Mouse (Mus musculus) limb, embryonic 10.5 days (tissue): ENCODE data around the gene Zfp787. TPM values are rescaled to one million over a fixed set of nuclear protein-coding genes. Genes with fewer than 3 reads are reported as not detected.
"Not testable (repeated sequence)": the region's sequence is repeated elsewhere in the genome, so short reads cannot be mapped to it uniquely, and the experiment has no call there.

Experiments
- DNase-seq: peaks from one replicate; pipeline ENCODE4 v3.0.0-alpha.2; 2017; ENCODE audit warnings: low spot score
- H3K27ac ChIP-seq: fragments of 300-500 bp; sonication (generic); 2 replicates; pipeline ENCODE4 v1.5.1; 2016; ENCODE audit warnings: mild to moderate bottlenecking
- H3K27me3 ChIP-seq: fragments of 300-500 bp; sonication (generic); 2 replicates; pipeline ENCODE4 v1.6.1; 2016; ENCODE audit warnings: low read depth, mild to moderate bottlenecking; ENCODE audit not compliant: poor library complexity, severe bottlenecking
- H3K36me3 ChIP-seq: fragments of 300-500 bp; sonication (generic); 2 replicates; pipeline ENCODE4 v1.6.1; 2016; ENCODE audit warnings: mild to moderate bottlenecking, moderate library complexity
- H3K4me1 ChIP-seq: fragments of 300-500 bp; sonication (generic); 2 replicates; pipeline ENCODE4 v1.6.1; 2016
- H3K4me3 ChIP-seq: fragments of 300-500 bp; sonication (generic); 2 replicates; pipeline ENCODE4 v1.5.1; 2016; ENCODE audit warnings: mild to moderate bottlenecking, moderate library complexity
- H3K9me3 ChIP-seq: fragments of 300-500 bp; sonication (generic); replicated peaks from 2 replicates; pipeline ENCODE4 v1.6.1; 2016; ENCODE audit warnings: mild to moderate bottlenecking
- WGBS: fragments of 180-500 bp; shearing (Covaris S2); methylation state at CpG from one replicate; pipeline ENCODE4 v1.1.7; 2016; 5-methylcytosine and 5-hydroxymethylcytosine counted together
- polyA plus RNA-seq: library from polyadenylated mRNA; unstranded; fragments of >200 nt; fragmentation: Nextera tagmentation; extraction: Ambion mirVana; gene quantifications from 2 replicates; pipeline ENCODE4 v1.2.1, GENCODE M21; 2016

Zfp787 gene
- polyA plus RNA-seq, 1 experiment from 2014 or later: 29.8 TPM

DNA sequence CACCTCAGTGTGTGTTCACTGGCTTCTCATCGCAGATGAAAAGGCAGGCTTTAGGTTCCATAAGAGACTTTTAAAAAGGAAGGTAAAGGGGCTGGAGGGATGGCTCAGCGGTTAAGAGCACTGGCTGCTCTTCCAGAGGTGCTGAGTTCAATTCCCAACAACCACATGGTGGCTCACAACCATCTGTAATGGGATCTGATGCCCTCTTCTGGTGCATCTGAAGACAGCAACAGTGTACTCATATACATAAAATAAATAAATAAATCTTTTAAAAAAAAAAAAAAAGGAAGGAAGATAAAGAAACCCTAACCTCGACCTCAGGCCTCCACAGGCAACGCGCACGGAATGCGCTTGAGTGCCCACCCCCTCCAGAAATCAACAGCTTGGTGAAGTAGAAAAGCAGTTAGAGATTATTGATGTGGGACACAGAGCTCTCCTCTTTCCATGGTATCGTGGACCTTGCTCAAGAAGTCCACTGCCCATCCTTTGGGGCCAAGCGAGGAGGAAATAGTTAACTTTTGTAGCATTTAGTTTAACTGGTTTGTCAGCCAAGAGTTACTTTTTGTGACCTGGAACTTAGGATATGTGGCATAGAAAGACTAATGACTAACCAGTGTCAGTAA is 18.7 kb upstream of the Zfp787 start:
- peaks cover 32% of the 10 kb centered on the region for H3K36me3 ChIP-seq
- DNase-seq, H3K27ac ChIP-seq, H3K4me3 ChIP-seq, H3K4me1 ChIP-seq, H3K27me3 ChIP-seq, H3K9me3 ChIP-seq: not testable (repeated sequence)
- WGBS: 91% methylated on average over 9 of the region's 9 CpGs

DNA sequence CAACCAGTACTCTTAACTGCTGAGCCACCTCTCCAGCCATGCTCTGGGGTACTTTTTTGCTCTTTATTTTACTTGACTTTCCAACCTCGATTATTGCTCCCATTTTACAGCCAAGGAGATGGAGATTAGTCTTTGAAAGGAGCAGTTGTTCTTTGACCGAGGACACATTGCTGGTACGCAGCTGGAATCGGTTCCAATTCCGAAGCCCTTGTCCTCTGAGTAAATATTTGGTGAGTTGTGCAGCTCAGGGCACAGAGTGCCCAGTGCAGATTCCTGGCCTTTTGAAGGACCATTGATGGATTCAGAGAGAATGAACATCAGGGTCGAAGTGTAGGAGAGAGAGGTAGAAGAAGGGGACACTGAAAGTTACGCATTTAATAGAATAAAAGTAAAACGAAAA is 18.1 kb upstream of the Zfp787 start:
- peaks cover 28% of the 10 kb centered on the region for H3K36me3 ChIP-seq
- WGBS: 96% methylated on average over 8 of the region's 8 CpGs
- H3K4me3 ChIP-seq: no peak overlapping the region
- H3K4me1 ChIP-seq: peaks cover 7% of the 10 kb centered on the region; the same call in 1 of the 2 replicates
- H3K9me3 ChIP-seq: no peaks in the 10 kb centered on the region
- H3K27ac ChIP-seq: no peak overlapping the region
- no peaks in the 10 kb centered on the region for H3K27me3 ChIP-seq
- no peak for DNase-seq

DNA sequence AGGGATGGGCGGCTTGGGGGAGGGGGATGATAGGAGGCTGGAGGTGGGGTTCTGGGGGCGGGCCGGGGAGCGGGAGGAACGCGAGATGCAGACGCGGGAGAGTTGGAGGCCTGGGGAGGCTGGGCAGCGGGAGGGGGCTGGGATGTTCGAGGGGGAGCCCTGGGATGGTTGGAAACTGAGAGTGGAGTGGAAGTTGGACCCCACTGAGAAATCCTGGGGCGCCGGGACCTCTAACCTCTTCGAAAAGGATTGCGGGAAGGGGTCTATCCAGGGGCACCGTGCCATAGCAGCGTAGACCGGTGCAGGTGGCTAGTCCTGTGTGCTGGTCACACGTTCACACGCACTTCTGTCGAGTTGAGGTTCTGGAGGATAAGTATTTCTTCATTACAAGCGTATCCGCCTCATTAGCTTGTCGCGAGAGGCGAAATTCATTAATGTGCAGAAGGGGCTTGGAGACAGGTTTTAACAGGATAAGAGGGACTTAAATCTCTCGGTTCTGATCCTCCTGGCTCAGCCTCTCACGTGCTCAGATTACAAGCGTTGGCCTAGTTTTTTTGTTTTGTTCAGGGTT is 17.0 kb upstream of the Zfp787 start:
- Histone ChIP-seq H3K36me3 (peaks cover 17% of the 10 kb centered on the region), H3K27me3 (no peaks in the 10 kb centered on the region), H3K9me3 (no peaks in the 10 kb centered on the region), H3K4me1 (peaks cover 7% of the 10 kb centered on the region; the same call in 1 of the 2 replicates), H3K4me3 (peak overlapping the region; percentile 77), H3K27ac (peak overlapping the region; percentile 90)
- no peak for DNase-seq
- WGBS: under 1% methylated on average over 28 of the region's 28 CpGs

DNA sequence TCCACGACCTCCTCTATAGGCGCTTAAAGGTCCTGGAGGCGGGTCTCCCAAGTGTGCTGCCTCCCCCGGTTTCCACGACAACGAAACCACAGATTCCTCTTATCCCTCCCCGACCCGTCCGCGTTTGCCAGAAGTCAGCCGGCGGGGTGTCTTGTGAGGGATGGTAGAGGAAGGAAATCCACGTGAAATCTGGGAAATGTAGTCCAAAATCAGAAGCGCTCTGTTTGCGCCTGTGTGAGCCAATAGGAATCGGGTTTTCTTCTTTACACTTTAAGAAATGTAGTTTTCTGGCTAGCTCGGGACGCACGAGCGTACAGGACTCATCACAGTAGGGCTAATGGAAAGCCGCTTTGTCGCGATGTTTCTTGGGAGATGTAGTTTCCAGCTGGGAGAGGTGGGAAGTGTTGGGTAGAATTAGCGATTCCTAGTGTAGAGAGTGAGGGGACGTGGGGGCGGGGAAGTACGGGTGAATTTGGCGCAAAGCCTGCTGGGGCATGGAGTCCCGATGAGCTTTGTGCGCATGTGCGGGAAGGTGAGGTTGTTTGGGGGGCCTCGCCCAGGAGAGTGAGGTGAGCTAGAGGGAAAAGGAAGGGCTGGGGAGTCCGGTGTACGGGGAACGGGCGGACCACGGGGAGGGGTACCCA is 16.3 kb upstream of the Zfp787 start, which contains the start of gene Zfp444:
Gene Zfp444 (plus strand): TSS at position 221 of the 644 bp plus-strand sequence.
- Histone ChIP-seq H3K27me3 (no peaks in the 10 kb centered on the region), H3K27ac (peak within 1 kb of the TSS; percentile 90), H3K9me3 (no peaks in the 10 kb centered on the region), H3K4me3 (peak within 1 kb of the TSS; percentile 77), H3K36me3 (peaks cover 17% of the 10 kb centered on the region), H3K4me1 (peaks cover 7% of the 10 kb centered on the region; the same call in 1 of the 2 replicates)
- peak; percentile 96 for DNase-seq
- under 1% methylated on average over 37 of the region's 37 CpGs for WGBS

DNA sequence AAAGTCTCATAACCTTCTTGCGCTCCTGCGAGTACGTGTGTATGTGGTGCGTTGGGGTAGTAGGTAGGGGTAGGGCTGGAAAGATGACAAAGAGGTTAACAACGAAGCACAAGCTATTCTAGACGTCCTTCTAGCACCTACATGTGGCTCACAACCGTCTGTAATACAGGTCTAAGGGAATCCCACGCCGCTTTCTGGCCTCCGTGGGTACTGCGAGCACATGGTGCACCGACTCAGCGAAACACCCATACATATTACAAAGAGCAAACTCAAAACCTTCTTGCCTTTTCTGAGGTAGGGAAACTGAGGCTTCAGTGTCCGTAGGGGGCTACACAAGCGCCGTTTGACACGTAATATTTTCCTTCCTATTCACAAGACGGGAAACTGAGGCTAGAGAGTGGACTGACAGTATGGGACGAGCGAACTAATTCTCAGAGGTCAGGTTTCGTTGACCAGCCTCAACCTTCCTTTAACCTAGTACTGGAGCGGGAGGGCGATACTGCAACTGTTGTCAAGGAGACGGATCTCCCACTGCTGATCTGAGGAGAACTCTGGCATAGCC is 15.7 kb upstream of the Zfp787 start:
- H3K4me3 ChIP-seq: peak overlapping the region; percentile 77
- H3K4me1 ChIP-seq: peaks cover 7% of the 10 kb centered on the region; the same call in 1 of the 2 replicates
- H3K9me3 ChIP-seq: no peaks in the 10 kb centered on the region
- H3K27me3 ChIP-seq: no peaks in the 10 kb centered on the region
- H3K27ac ChIP-seq: peak overlapping the region; percentile 90
- WGBS: under 1% methylated on average over 24 of the region's 24 CpGs
- peaks cover 13% of the 10 kb centered on the region for H3K36me3 ChIP-seq
- peak; percentile 63 for DNase-seq

DNA sequence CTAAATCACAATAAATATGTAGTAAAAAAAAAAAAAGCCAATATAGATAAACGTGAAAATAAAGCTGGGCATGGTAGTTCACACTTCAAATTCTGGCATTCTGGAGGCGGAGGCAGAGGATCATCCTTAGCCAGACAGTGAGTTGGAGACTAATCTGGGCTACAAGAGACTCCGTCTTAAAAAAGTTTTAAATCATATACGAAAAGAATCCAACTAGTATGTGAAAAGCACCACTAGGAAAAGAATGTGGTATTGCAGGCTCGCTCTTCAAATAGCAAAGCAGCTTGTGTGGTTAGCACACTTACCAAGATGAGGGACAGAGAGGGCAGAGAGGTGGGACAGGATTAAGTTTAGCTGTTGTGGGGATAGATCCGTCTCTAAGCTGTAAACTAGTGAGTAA is 15.1 kb upstream of the Zfp787 start:
- no peaks in the 10 kb centered on the region for H3K27me3 ChIP-seq
- peaks cover 7% of the 10 kb centered on the region; the same call in 1 of the 2 replicates for H3K4me1 ChIP-seq
- no peak for DNase-seq
- peak overlapping the region; percentile 90 for H3K27ac ChIP-seq
- no peaks in the 10 kb centered on the region for H3K9me3 ChIP-seq
- 55% methylated on average over 6 of the region's 6 CpGs for WGBS
- H3K4me3 ChIP-seq: peak overlapping the region; percentile 77
- H3K36me3 ChIP-seq: peaks cover 12% of the 10 kb centered on the region

DNA sequence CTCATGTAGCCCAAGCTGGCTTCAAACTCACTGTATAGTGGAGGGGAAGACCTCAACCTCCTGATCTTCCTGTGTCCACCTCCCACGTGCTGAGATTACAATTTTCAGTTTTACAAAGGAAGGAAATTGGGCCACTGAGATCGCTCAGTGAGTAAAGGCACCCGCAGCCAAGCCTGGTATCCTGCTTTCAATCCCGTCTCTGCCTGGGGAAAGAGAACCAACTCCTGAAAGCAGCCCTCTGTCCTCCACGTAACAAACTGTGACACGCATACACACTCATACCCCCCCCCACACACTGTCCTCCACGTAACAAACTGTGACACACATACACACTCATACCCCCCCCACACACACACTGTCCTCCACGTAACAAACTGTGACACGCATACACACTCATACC is 14.6 kb upstream of the Zfp787 start:
- Histone ChIP-seq H3K4me1 (peaks cover 7% of the 10 kb centered on the region; the same call in 1 of the 2 replicates), H3K27me3 (no peaks in the 10 kb centered on the region), H3K4me3 (no peak overlapping the region), H3K36me3 (peaks cover 8% of the 10 kb centered on the region), H3K27ac (no peak overlapping the region), H3K9me3 (no peaks in the 10 kb centered on the region)
- no peak for DNase-seq
- 86% methylated on average over 9 of the region's 9 CpGs for WGBS

DNA sequence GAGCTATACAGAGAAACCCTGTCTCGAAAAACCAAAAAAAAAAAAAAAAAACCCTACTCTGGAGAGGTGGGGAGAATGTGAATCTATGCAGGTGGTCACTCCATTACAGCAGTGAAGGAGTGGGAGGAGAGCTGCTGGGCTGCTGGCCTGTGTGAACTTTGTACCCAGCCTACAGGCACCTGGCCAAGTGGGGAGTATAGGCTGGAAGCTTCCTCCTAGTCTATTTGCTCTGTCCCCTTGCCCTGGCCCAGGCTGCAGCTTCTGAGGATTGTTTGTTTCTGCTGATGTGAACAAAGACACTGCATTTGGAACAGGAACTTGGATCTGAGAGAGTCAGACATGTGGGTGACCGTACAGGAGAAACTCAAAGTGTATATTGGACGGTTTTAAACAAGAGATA is 13.6 kb upstream of the Zfp787 start:
- H3K36me3 ChIP-seq: no peaks in the 10 kb centered on the region
- H3K4me3 ChIP-seq: no peak overlapping the region
- H3K27me3 ChIP-seq: no peaks in the 10 kb centered on the region
- H3K4me1 ChIP-seq: peaks cover 7% of the 10 kb centered on the region; the same call in 1 of the 2 replicates
- no peaks in the 10 kb centered on the region for H3K9me3 ChIP-seq
- H3K27ac ChIP-seq: no peak overlapping the region
- 91% methylated on average over 3 of the region's 3 CpGs for WGBS
- no peak for DNase-seq

DNA sequence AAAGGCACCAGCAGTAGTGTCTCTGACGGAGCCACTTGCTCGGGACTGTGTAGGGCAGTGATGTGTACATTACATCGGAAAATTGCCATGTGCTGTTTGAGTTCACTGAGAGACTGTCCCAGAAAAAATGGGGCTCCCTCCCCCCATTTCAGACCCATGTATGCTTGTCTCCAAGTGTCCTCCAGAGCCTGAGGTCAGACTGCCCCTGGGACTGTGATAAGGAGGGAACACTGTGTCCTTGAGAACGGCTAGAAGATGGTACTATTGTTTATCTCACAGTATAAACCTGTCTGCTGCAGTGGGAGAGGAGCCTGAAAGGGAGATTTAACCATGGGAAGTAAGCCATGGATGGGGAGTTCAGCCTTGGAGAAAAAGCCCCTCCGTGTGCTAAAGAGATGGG is 8.9 kb upstream of the Zfp787 start:
- no peak for DNase-seq
- 57% methylated on average over 5 of the region's 5 CpGs for WGBS

DNA sequence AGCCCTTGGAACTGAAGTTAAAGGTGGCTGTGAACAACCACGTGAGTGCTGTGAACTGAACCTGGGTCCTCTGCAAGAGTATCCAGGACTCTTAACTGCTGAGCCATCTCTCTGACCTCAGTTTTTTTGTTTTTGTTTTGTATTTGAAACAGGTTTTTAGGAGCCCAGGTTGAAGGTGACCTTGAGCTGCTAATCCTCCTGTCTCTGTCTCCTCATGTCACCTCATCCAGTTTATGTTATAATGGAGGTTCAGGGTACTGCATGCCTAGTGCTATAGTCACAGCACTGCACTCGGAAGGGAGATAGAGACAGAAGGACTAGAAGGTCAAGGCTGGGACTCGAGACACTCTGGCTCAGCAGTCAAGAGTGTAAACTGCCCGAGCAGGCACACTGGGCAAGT is 6.4 kb upstream of the Zfp787 start:
- no peak overlapping the region for H3K4me3 ChIP-seq
- DNase-seq: no peak
- WGBS: 76% methylated on average over 4 of the region's 4 CpGs
- no peaks in the 10 kb centered on the region for H3K27me3 ChIP-seq
- H3K9me3 ChIP-seq: no peaks in the 10 kb centered on the region
- no peaks in the 10 kb centered on the region for H3K36me3 ChIP-seq
- no peak overlapping the region for H3K27ac ChIP-seq
- no peaks in the 10 kb centered on the region for H3K4me1 ChIP-seq

More for the DNA sequence above, 8.9 kb upstream of the Zfp787 start:
- H3K36me3 ChIP-seq: no peaks in the 10 kb centered on the region
- no peaks in the 10 kb centered on the region for H3K9me3 ChIP-seq
- no peak overlapping the region for H3K4me3 ChIP-seq
- H3K27ac ChIP-seq: no peak overlapping the region
- no peaks in the 10 kb centered on the region for H3K27me3 ChIP-seq
- H3K4me1 ChIP-seq: no peaks in the 10 kb centered on the region

DNA sequence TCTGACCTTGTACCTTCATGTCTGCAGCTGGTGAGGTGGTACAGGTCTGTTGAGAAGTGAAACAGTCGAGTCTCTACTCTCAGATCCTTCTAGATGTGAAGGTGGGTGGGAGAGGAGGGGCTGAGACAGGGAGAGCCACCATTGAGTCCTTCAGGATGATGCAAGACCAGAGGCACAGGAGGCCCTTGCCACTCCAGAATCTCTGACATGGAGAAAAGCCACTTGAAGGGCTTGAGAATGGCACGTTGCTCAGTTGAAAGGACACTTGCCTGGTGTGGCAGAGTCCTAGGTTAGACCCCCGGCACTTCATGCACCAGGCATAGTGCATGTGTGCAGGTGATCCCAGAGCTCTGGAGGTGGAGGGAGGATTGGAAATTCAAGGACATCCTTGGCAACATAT is 5.7 kb upstream of the Zfp787 start:
- Histone ChIP-seq H3K27ac (no peak overlapping the region), H3K4me1 (peaks cover 4% of the 10 kb centered on the region), H3K36me3 (no peaks in the 10 kb centered on the region), H3K4me3 (no peak overlapping the region), H3K27me3 (no peaks in the 10 kb centered on the region), H3K9me3 (no peaks in the 10 kb centered on the region)
- 67% methylated on average over 3 of the region's 3 CpGs for WGBS
- DNase-seq: no peak

DNA sequence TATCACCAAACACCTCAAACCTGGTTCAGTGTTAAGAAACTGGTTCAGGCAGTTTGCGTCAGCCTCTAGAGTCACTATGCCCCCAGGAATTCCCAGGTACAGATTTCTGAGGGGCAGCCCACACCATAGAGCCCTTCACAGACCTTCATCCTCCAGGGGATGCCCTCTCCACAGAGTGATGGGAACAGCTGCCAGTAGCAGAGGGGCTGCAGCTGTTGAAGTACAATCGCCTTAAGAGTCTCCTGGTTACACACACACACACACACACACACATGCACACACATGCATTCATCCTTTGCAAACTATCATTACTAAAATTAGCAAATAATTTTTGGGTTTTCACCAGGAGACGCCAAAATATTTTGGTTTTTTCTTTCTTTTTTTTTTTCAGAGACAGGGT is 3.8 kb upstream of the Zfp787 start:
- no peak for DNase-seq
- no peak overlapping the region for H3K4me3 ChIP-seq
- H3K36me3 ChIP-seq: no peaks in the 10 kb centered on the region
- H3K4me1 ChIP-seq: peaks cover 10% of the 10 kb centered on the region
- WGBS: 83% methylated on average over 3 of the region's 3 CpGs
- no peak overlapping the region for H3K27ac ChIP-seq
- no peaks in the 10 kb centered on the region for H3K9me3 ChIP-seq
- no peaks in the 10 kb centered on the region for H3K27me3 ChIP-seq

DNA sequence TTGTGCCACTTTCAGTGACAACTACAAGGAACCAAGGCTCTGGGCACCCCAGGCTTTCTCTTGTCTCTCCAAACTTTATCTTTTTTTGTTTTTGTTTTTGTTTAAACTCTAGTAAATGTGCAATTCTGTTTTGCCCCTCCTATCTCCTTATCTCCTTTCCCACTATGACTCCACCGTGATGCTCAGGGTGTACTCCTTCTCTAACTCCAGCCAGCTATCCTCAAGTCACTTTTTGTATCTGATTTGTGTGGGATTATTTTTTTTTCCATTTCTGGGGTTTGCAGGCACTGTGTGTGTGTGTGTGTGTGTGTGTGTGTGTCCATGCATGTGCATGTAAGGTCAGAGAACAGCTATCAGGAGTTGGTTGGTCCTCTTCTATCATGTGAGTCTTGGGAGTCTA is 1.7 kb upstream of the Zfp787 start:
- WGBS: 78% methylated on average over 1 of the region's 1 CpGs
- no peak overlapping the region for H3K4me3 ChIP-seq
- H3K27me3 ChIP-seq: no peaks in the 10 kb centered on the region
- H3K27ac ChIP-seq: no peak overlapping the region
- DNase-seq: no peak
- H3K9me3 ChIP-seq: no peaks in the 10 kb centered on the region
- H3K4me1 ChIP-seq: peaks cover 25% of the 10 kb centered on the region
- H3K36me3 ChIP-seq: no peaks in the 10 kb centered on the region
